Mouse (Mus musculus) cerebellum, postnatal 4 days (tissue): ENCODE measurements around the gene Gtf2h4.
A peak's percentile ranks its signal among the peaks of the same experiment; 100 is the strongest.

Experiments used
- DNase-seq, 2 experiments: peaks; one replicate each; pipeline ENCODE4 v3.0.0; 2022; ENCODE audit warnings: low spot score in 2 of 2, mixed read lengths in 1 of 2

The Gtf2h4 gene

GRCm38 (mm10) chr17:35673416-35674035 is at the start of gene Gtf2h4:
TSS of gene Gtf2h4 (minus strand) at chr17:35673739.
- DNase-seq, result peak; percentile 64 to 84

GRCm38 (mm10) chr17:35721676-35722075 is 48.1 kb upstream of the Gtf2h4 start:
- DNase-seq, result no peak

- DNase-seq, result no peak
These were observed 46.8 kb upstream of the Gtf2h4 start for GRCm38 (mm10) chr17:35720340-35720727.

GRCm38 (mm10) chr17:35719616-35720339 is 46.2 kb upstream of the Gtf2h4 start:
- DNase-seq, result no peak

GRCm38 (mm10) chr17:35717080-35717479 is 43.5 kb upstream of the Gtf2h4 start:
- DNase-seq, result no peak

- DNase-seq, result no peak
These were observed 42.6 kb upstream of the Gtf2h4 start for GRCm38 (mm10) chr17:35716114-35716513.

- peak in 1 of 2 experiments; percentile 70 for DNase-seq
These were observed 37.3 kb upstream of the Gtf2h4 start for GRCm38 (mm10) chr17:35710705-35711347.

GRCm38 (mm10) chr17:35708611-35709010 is 35.1 kb upstream of the Gtf2h4 start:
- no peak for DNase-seq

GRCm38 (mm10) chr17:35707929-35708328 is 34.4 kb upstream of the Gtf2h4 start:
- DNase-seq, result no peak

GRCm38 (mm10) chr17:35705836-35706235 is 32.3 kb upstream of the Gtf2h4 start:
- DNase-seq, result peak in 1 of 2 experiments; percentile 73

GRCm38 (mm10) chr17:35704621-35705464 is 31.3 kb upstream of the Gtf2h4 start, which contains the start of gene Ddr1:
TSS of gene Ddr1 (minus strand) at chr17:35704621.
- peak in 1 of 2 experiments; percentile 70 for DNase-seq

- peak in 1 of 2 experiments; percentile 71 for DNase-seq
These were observed 30.3 kb upstream of the Gtf2h4 start for GRCm38 (mm10) chr17:35703751-35704271.

- DNase-seq, result no peak
These were observed 29.5 kb upstream of the Gtf2h4 start for GRCm38 (mm10) chr17:35703065-35703464.

GRCm38 (mm10) chr17:35702605-35703004 is 29.1 kb upstream of the Gtf2h4 start:
- no peak for DNase-seq

GRCm38 (mm10) chr17:35701978-35702461 is 28.5 kb upstream of the Gtf2h4 start:
- DNase-seq, result peak in 1 of 2 experiments; percentile 29

GRCm38 (mm10) chr17:35701203-35701977 is 27.9 kb upstream of the Gtf2h4 start:
- DNase-seq, result peak in 1 of 2 experiments; percentile 41

- DNase-seq, result peak; percentile 49 to 69
These were observed 26.9 kb upstream of the Gtf2h4 start for GRCm38 (mm10) chr17:35700371-35700961.

GRCm38 (mm10) chr17:35699919-35700318 is 26.4 kb upstream of the Gtf2h4 start:
- peak; percentile 54 to 69 for DNase-seq

GRCm38 (mm10) chr17:35698501-35698883 is 25.0 kb upstream of the Gtf2h4 start:
- DNase-seq, result no peak
